Mouse (Mus musculus) heart, adult 11 months (tissue): Measurements from ENCODE around the gene C2cd4c.
A peak's percentile ranks its signal among the peaks of the same experiment; 100 is the strongest.

Experiments
- DNase-seq: peaks from one replicate; pipeline ENCODE4 v3.0.0; 2022

The C2cd4c gene

GRCm38 (mm10) chr10:79613578-79614304 lies at the start of gene C2cd4c:
TSS of gene C2cd4c (minus strand) at chr10:79614025.
- DNase-seq, result peak; percentile 93

- peak; percentile 85 for DNase-seq
These were observed 48.0 kb upstream of the C2cd4c start for GRCm38 (mm10) chr10:79661861-79662260.

- no peak for DNase-seq
These were observed 46.5 kb upstream of the C2cd4c start for GRCm38 (mm10) chr10:79660298-79660697.

GRCm38 (mm10) chr10:79658829-79659228 lies 45.0 kb upstream of the C2cd4c start:
- no peak for DNase-seq

- DNase-seq, result no peak
These were observed 41.1 kb upstream of the C2cd4c start for GRCm38 (mm10) chr10:79654946-79655395.

GRCm38 (mm10) chr10:79652789-79653188 lies 39.0 kb upstream of the C2cd4c start:
- DNase-seq, result peak; percentile 94

GRCm38 (mm10) chr10:79649070-79649751 lies 35.4 kb upstream of the C2cd4c start:
- DNase-seq, result peak; percentile 93

GRCm38 (mm10) chr10:79645711-79646110 lies 31.9 kb upstream of the C2cd4c start, which contains the start of gene Odf3l2:
TSS of gene Odf3l2 (minus strand) at chr10:79645738.
- DNase-seq, result no peak

GRCm38 (mm10) chr10:79638486-79639204 lies 24.8 kb upstream of the C2cd4c start:
- DNase-seq, result peak; percentile 93

- DNase-seq, result peak; percentile 95
These were observed 23.6 kb upstream of the C2cd4c start, which contains the start of gene Shc2 for GRCm38 (mm10) chr10:79637128-79638110. TSS of gene Shc2 (minus strand) at chr10:79637918.

GRCm38 (mm10) chr10:79636287-79636686 lies 22.5 kb upstream of the C2cd4c start:
- DNase-seq, result no peak

GRCm38 (mm10) chr10:79633006-79633777 lies 19.4 kb upstream of the C2cd4c start:
- DNase-seq, result no peak

- DNase-seq, result no peak
These were observed 17.6 kb upstream of the C2cd4c start for GRCm38 (mm10) chr10:79631432-79631831.

GRCm38 (mm10) chr10:79628377-79628776 lies 14.6 kb upstream of the C2cd4c start:
- no peak for DNase-seq

- no peak for DNase-seq
These were observed 12.3 kb upstream of the C2cd4c start for GRCm38 (mm10) chr10:79626156-79626555.

- no peak for DNase-seq
These were observed 11.6 kb upstream of the C2cd4c start for GRCm38 (mm10) chr10:79625398-79625797.

GRCm38 (mm10) chr10:79623950-79624349 lies 10.1 kb upstream of the C2cd4c start:
- DNase-seq, result peak; percentile 95

GRCm38 (mm10) chr10:79616376-79616775 lies 2.6 kb upstream of the C2cd4c start:
- no peak for DNase-seq

GRCm38 (mm10) chr10:79615860-79616259 lies 2.0 kb upstream of the C2cd4c start:
- no peak for DNase-seq

- no peak for DNase-seq
These were observed 449 bp upstream of the C2cd4c start for GRCm38 (mm10) chr10:79614305-79614643.
